Mouse (Mus musculus) liver, embryonic 16.5 days (tissue): Measurements from ENCODE around the gene 1700023F06Rik. TPM values are rescaled to one million over a fixed set of nuclear protein-coding genes. Genes with fewer than 3 reads are reported as not detected.

Experiments
- ATAC-seq: fragments of 200-750 bp; cut with Nextera tagmentation; 2 replicates; pipeline ENCODE4 v1.8.0; 2017; ENCODE audit warnings: low read depth, mild to moderate bottlenecking, moderate number of reproducible peaks, moderate library complexity
- H3K27ac ChIP-seq: fragments of 300-500 bp; sonication (generic); 2 replicates; pipeline ENCODE4 v1.5.1; 2014; ENCODE audit warnings: mild to moderate bottlenecking, low read length
- H3K27me3 ChIP-seq: fragments of 300-500 bp; sonication (generic); 2 replicates; pipeline ENCODE4 v1.6.1; 2014; ENCODE audit warnings: low read depth, low read length, mixed read lengths; ENCODE audit not compliant: control insufficient read depth, insufficient read depth
- H3K36me3 ChIP-seq: fragments of 300-500 bp; sonication (generic); 2 replicates; pipeline ENCODE4 v1.6.1; 2014; ENCODE audit warnings: mild to moderate bottlenecking; ENCODE audit not compliant: control insufficient read depth, insufficient read depth
- H3K4me1 ChIP-seq: fragments of 300-500 bp; sonication (generic); 2 replicates; pipeline ENCODE4 v1.6.1; 2014; ENCODE audit warnings: low read depth, low read length, mixed read lengths; ENCODE audit not compliant: control insufficient read depth
- H3K4me2 ChIP-seq: fragments of 300-500 bp; sonication (generic); 2 replicates; pipeline ENCODE4 v1.6.1; 2014; ENCODE audit warnings: low read depth, low read length, mixed read lengths
- H3K4me3 ChIP-seq: fragments of 300-500 bp; sonication (generic); 2 replicates; pipeline ENCODE4 v1.5.1; 2014; ENCODE audit warnings: low read depth, mild to moderate bottlenecking, low read length
- H3K9ac ChIP-seq: fragments of 300-500 bp; sonication (generic); 2 replicates; pipeline ENCODE4 v1.6.1; 2014; ENCODE audit warnings: low read depth, low read length
- H3K9me3 ChIP-seq: fragments of 300-500 bp; sonication (generic); replicated peaks from 2 replicates; pipeline ENCODE4 v1.6.1; 2016; ENCODE audit warnings: low read length; ENCODE audit not compliant: control insufficient read depth
- WGBS: fragments of 180-500 bp; shearing (Covaris S2); extraction: QIAGEN DNeasy Blood & Tissue Kit; methylation state at CpG from one replicate; pipeline ENCODE4 v1.1.7; 2014; ENCODE audit not compliant: insufficient replicate concordance; 5-methylcytosine and 5-hydroxymethylcytosine counted together
- polyA plus RNA-seq: library from polyadenylated mRNA; unstranded; fragments of >200 nt; fragmentation: Nextera tagmentation; extraction: Ambion mirVana; gene quantifications from 2 replicates; pipeline ENCODE4 v1.2.1, GENCODE M21; 2015

The 1700023F06Rik gene
- polyA plus RNA-seq, 1 experiment from 2014 or later: not detected

- 0 out of 2 replicates have a peak, but pooled peaks have one; percentile 13 for ATAC-seq
- Histone ChIP-seq H3K27ac (no peak overlapping the region), H3K36me3 (no peaks in the 10 kb centered on the region), H3K9ac (no peak overlapping the region), H3K4me3 (no peak overlapping the region), H3K4me1 (peaks cover 9% of the 10 kb centered on the region), H3K9me3 (no peaks in the 10 kb centered on the region), H3K4me2 (no peak overlapping the region), H3K27me3 (no peaks in the 10 kb centered on the region)
- WGBS: 16% methylated on average over 10 of the region's 10 CpGs
Measured at GRCm38 (mm10) chr11:103246081-103246730, 37.8 kb upstream of the 1700023F06Rik start.

GRCm38 (mm10) chr11:103244856-103245255 lies 36.5 kb upstream of the 1700023F06Rik start:
- ATAC-seq: no peak
- H3K4me3 ChIP-seq: no peak overlapping the region
- H3K36me3 ChIP-seq: no peaks in the 10 kb centered on the region
- WGBS: 73% methylated on average over 4 of the region's 4 CpGs
- peaks cover 9% of the 10 kb centered on the region for H3K4me1 ChIP-seq
- H3K9ac ChIP-seq: no peak overlapping the region
- no peak overlapping the region for H3K27ac ChIP-seq
- H3K4me2 ChIP-seq: no peak overlapping the region
- no peaks in the 10 kb centered on the region for H3K27me3 ChIP-seq
- no peaks in the 10 kb centered on the region for H3K9me3 ChIP-seq

GRCm38 (mm10) chr11:103240740-103241139 lies 32.4 kb upstream of the 1700023F06Rik start:
- H3K4me3 ChIP-seq: no peak overlapping the region
- no peaks in the 10 kb centered on the region for H3K9me3 ChIP-seq
- no peak for ATAC-seq
- 32% methylated on average over 7 of the region's 7 CpGs for WGBS
- no peak overlapping the region for H3K9ac ChIP-seq
- no peak overlapping the region for H3K27ac ChIP-seq
- no peaks in the 10 kb centered on the region for H3K27me3 ChIP-seq
- no peaks in the 10 kb centered on the region for H3K36me3 ChIP-seq
- H3K4me1 ChIP-seq: peaks cover under 1% of the 10 kb centered on the region
- no peak overlapping the region for H3K4me2 ChIP-seq

GRCm38 (mm10) chr11:103237757-103238156 lies 29.4 kb upstream of the 1700023F06Rik start:
- no peak for ATAC-seq
- Histone ChIP-seq H3K9me3 (no peaks in the 10 kb centered on the region), H3K36me3 (no peaks in the 10 kb centered on the region), H3K4me2 (no peak overlapping the region), H3K4me1 (no peaks in the 10 kb centered on the region), H3K27me3 (no peaks in the 10 kb centered on the region), H3K9ac (no peak overlapping the region), H3K4me3 (no peak overlapping the region), H3K27ac (no peak overlapping the region)
- WGBS: 74% methylated on average over 9 of the region's 9 CpGs

- H3K4me3 ChIP-seq: no peak overlapping the region
- H3K9ac ChIP-seq: no peak overlapping the region
- H3K4me1 ChIP-seq: no peaks in the 10 kb centered on the region
- no peak for ATAC-seq
- H3K27me3 ChIP-seq: no peaks in the 10 kb centered on the region
- H3K9me3 ChIP-seq: no peaks in the 10 kb centered on the region
- no peak overlapping the region for H3K4me2 ChIP-seq
- WGBS: 72% methylated on average over 10 of the region's 10 CpGs
- no peak overlapping the region for H3K27ac ChIP-seq
- H3K36me3 ChIP-seq: no peaks in the 10 kb centered on the region
Measured at GRCm38 (mm10) chr11:103236903-103237302, 28.5 kb upstream of the 1700023F06Rik start.

GRCm38 (mm10) chr11:103236431-103236830 lies 28.1 kb upstream of the 1700023F06Rik start:
- no peaks in the 10 kb centered on the region for H3K27me3 ChIP-seq
- no peak for ATAC-seq
- H3K4me1 ChIP-seq: no peaks in the 10 kb centered on the region
- H3K36me3 ChIP-seq: no peaks in the 10 kb centered on the region
- H3K4me3 ChIP-seq: no peak overlapping the region
- H3K9me3 ChIP-seq: no peaks in the 10 kb centered on the region
- H3K4me2 ChIP-seq: no peak overlapping the region
- H3K9ac ChIP-seq: no peak overlapping the region
- WGBS: 65% methylated on average over 6 of the region's 6 CpGs
- no peak overlapping the region for H3K27ac ChIP-seq

GRCm38 (mm10) chr11:103235702-103236101 lies 27.3 kb upstream of the 1700023F06Rik start:
- no peaks in the 10 kb centered on the region for H3K27me3 ChIP-seq
- H3K27ac ChIP-seq: no peak overlapping the region
- no peaks in the 10 kb centered on the region for H3K4me1 ChIP-seq
- 0 out of 2 replicates have a peak, but pooled peaks have one; percentile 11 for ATAC-seq
- no peaks in the 10 kb centered on the region for H3K9me3 ChIP-seq
- H3K36me3 ChIP-seq: no peaks in the 10 kb centered on the region; the same call in 1 of the 2 replicates
- H3K9ac ChIP-seq: no peak overlapping the region
- H3K4me3 ChIP-seq: no peak overlapping the region
- 63% methylated on average over 11 of the region's 11 CpGs for WGBS
- H3K4me2 ChIP-seq: no peak overlapping the region

- 63% methylated on average over 1 of the region's 1 CpGs for WGBS
- no peak overlapping the region for H3K27ac ChIP-seq
- no peaks in the 10 kb centered on the region for H3K27me3 ChIP-seq
- H3K4me1 ChIP-seq: no peaks in the 10 kb centered on the region
- no peak overlapping the region for H3K9ac ChIP-seq
- H3K4me3 ChIP-seq: no peak overlapping the region
- no peaks in the 10 kb centered on the region; the same call in 1 of the 2 replicates for H3K36me3 ChIP-seq
- no peak overlapping the region for H3K4me2 ChIP-seq
- no peaks in the 10 kb centered on the region for H3K9me3 ChIP-seq
- ATAC-seq: no peak
Measured at GRCm38 (mm10) chr11:103234447-103234846, 26.1 kb upstream of the 1700023F06Rik start.

GRCm38 (mm10) chr11:103232966-103233365 lies 24.6 kb upstream of the 1700023F06Rik start:
- no peak for ATAC-seq

More at GRCm38 (mm10) chr11:103232966-103233365, 24.6 kb upstream of the 1700023F06Rik start:
- no peaks in the 10 kb centered on the region for H3K4me1 ChIP-seq
- no peak overlapping the region for H3K27ac ChIP-seq
- H3K9ac ChIP-seq: no peak overlapping the region
- WGBS: 30% methylated on average over 7 of the region's 7 CpGs
- H3K9me3 ChIP-seq: no peaks in the 10 kb centered on the region
- no peaks in the 10 kb centered on the region; the same call in 1 of the 2 replicates for H3K36me3 ChIP-seq
- H3K27me3 ChIP-seq: no peaks in the 10 kb centered on the region
- no peak overlapping the region for H3K4me2 ChIP-seq
- H3K4me3 ChIP-seq: no peak overlapping the region
